Mouse (Mus musculus) erythroblast, embryonic 14.5 days (primary cell): Measurements from ENCODE around the gene Atp6v0d1.

ENCODE experiments used
- GATA1 ChIP-seq: IDR thresholded peaks from 2 replicates; pipeline ENCODE4 v1.6.1; 2012; ENCODE audit warnings: low read length, inconsistent platforms, mixed read lengths
- TAL1 ChIP-seq: IDR thresholded peaks from 3 replicates; pipeline ENCODE4 v1.6.1; 2012; ENCODE audit warnings: low read length, inconsistent platforms, mixed read lengths

GRCm38 (mm10) chr8:105579719-105580118 lies 13.9 kb upstream of the Atp6v0d1 start:
- TF ChIP-seq GATA1 (no peak), TAL1 (no peak)
